Mouse (Mus musculus): ENCODE measurements at regions not wholly inside any gene's neighbourhood (a gene's known extent, or its start where the extent isn't known, plus 50 kb on each side); places are given as distances from the start of the nearest gene placed in this dataset.

DNA sequence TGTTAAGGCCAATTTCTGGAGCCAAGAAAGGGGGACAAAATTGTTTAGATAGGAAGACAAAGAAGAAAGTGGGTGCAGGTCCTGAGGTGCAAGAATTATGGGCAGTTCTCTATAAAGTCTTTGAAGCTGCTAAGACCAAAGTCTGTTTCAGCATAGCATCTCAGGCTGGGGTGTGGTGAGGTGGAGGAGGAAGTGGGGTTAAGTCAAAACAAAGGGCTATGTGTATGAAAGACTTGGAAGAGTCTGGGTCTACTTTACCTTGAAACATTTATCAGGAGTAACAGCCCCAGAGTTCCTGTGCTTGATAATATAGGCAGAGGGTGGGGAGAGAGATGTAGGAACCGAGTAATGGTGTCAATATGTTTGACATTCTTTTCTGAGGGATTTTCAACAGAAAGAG lies 125.4 kb upstream of the Tex13c2 start:
- 25% methylated on average over 1 of the region's 1 CpGs for WGBS (ENCODE audit: insufficient replicate concordance)

DNA sequence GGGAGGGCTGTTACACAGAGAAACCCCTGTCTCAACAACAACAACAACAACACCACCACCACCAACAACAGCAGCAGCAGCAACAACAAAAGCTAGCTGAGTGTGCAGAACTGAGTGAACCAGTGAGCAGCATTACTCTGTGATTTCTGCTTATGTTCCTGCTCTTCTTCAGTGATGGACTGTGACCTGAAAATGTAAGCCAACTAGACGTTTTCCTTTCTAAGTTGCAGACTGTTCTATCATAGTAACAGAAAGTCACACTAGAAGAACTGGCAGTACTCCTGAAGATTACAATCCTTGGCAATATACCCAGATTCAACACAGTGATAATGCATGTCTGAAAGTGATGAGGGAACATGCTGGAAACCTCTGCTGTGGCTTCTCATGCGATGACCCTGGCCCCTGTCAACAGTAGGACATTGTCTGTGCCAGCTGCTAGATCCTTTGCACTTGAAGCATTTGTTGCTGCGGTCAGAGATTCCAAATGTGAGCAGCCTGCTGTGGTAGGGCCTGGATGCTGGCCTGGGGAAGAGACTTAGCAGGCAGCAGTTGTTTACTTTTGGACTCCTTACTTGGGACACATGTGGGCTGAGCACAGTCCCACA lies 115.6 kb upstream of the Tex13c2 start:
- 53% methylated on average over 3 of the region's 3 CpGs for WGBS (ENCODE audit: insufficient replicate concordance)
- H3K9me3 ChIP-seq (replicated peaks), result no peaks in the 10 kb centered on the region
- ATAC-seq, result no peak

More for the DNA sequence above, 125.4 kb upstream of the Tex13c2 start:
- H3K9me3 ChIP-seq (replicated peaks), result no peaks in the 10 kb centered on the region
- no peaks in the 10 kb centered on the region for H3K36me3 ChIP-seq
- no peak for ATAC-seq
- peaks cover 10% of the 10 kb centered on the region for H3K27me3 ChIP-seq (replicated peaks)
- no peak overlapping the region for H3K9ac ChIP-seq
- no peak overlapping the region for H3K27ac ChIP-seq
- H3K4me1 ChIP-seq, result no peaks in the 10 kb centered on the region
- no peak overlapping the region for H3K4me3 ChIP-seq
- no peak overlapping the region for H3K4me2 ChIP-seq

DNA sequence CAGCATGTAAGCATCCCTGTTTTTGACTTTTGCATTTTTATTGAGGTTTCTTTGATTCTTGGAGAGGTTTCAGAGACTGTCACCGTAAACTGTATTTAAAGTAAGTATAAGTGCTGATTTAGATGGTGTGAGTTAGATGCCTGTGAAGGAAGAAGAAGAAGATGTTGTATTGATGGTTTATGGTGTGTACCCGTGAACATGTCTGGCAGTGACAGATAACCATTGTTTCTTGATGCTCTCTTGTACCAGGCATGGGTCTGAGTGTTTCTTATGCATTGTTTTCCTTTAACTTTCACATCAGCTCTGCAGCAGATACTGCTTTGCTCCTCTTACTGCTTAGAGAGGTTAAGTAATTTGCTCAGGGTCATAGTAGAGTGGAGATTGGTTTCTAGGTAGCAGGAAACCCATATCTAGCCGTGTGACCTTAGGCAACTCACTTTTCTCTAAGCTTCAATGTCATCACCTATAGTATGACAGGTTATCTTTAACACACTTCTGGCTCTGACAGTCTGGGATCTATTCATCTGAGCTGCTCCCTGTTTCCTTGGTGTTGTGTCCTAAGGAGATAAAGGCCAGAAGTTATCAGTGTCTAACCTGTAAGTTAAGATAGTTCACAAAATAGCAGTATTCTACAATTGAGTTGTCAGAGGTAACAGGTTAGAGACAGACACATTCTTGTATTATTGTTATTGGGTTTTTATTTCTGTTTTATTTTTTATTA lies 95.5 kb upstream of the Tex13c2 start:
- WGBS (ENCODE audit: insufficient replicate concordance), result 46% methylated on average over 3 of the region's 3 CpGs
- Histone ChIP-seq H3K9ac (no peak overlapping the region), H3K4me1 (peaks cover 12% of the 10 kb centered on the region; the same call in 1 of the 2 replicates), H3K4me2 (peak overlapping the region; percentile 20; the same call in 1 of the 2 replicates), H3K27ac (no peak overlapping the region), H3K36me3 (no peaks in the 10 kb centered on the region), H3K27me3 (replicated peaks) (no peaks in the 10 kb centered on the region), H3K9me3 (replicated peaks) (no peaks in the 10 kb centered on the region), H3K4me3 (no peak overlapping the region)
- peak; percentile 93 for ATAC-seq

More for the DNA sequence above, 115.6 kb upstream of the Tex13c2 start:
- Histone ChIP-seq H3K27ac (no peak overlapping the region), H3K4me2 (no peak overlapping the region), H3K27me3 (replicated peaks) (no peaks in the 10 kb centered on the region), H3K9ac (no peak overlapping the region), H3K4me1 (no peaks in the 10 kb centered on the region), H3K4me3 (no peak overlapping the region), H3K36me3 (no peaks in the 10 kb centered on the region)

DNA sequence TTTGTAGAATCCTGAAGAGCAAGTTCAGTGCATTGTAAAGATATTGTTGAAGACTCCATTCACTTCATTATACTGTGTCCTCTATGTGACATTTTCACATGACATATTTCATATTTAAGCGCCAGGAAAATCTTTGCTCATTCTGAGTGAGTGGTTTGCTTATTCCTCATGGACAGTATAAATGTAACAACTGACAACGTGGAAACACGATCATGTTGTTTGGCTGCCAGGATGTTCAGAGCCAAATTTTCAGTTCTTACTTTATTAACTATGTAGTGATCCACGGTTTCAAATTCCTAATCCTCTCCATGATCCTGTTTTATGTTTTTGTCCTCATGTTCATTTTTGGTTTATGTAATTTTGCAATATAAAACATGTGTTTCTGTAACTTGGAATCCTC lies 93.0 kb upstream of the Tex13c2 start:
- Histone ChIP-seq H3K9me3 (replicated peaks) (no peaks in the 10 kb centered on the region), H3K9ac (no peak overlapping the region), H3K27ac (no peak overlapping the region), H3K4me3 (no peak overlapping the region), H3K36me3 (no peaks in the 10 kb centered on the region), H3K4me1 (peaks cover 12% of the 10 kb centered on the region; the same call in 1 of the 2 replicates), H3K27me3 (replicated peaks) (no peaks in the 10 kb centered on the region), H3K4me2 (no peak overlapping the region)
- whole genome bisulfite sequencing (ENCODE audit: insufficient replicate concordance), result 70% methylated on average over 4 of the region's 4 CpGs
- no peak for ATAC-seq

DNA sequence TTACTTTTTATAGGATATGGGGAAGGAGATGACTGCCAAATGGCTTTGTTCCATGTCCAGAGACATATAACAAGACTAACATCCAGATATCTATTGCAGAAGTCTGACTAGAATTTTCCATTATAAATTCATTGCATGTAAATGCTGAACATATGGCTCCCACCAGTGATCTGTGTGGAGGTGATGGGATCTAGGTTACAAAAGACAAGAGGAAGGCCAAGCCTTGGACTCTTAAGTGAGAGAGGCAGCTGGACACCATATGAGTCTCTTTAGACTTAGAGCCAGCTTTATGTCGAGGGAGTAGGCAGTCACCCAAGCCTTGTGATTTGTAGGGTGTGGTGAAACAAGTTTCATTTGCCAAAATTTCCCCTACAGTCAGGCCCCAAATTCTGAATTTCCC lies 90.7 kb upstream of the Tex13c2 start:
- Histone ChIP-seq H3K9me3 (replicated peaks) (no peaks in the 10 kb centered on the region), H3K27me3 (replicated peaks) (no peaks in the 10 kb centered on the region), H3K4me3 (no peak overlapping the region), H3K9ac (no peak overlapping the region), H3K36me3 (no peaks in the 10 kb centered on the region), H3K27ac (no peak overlapping the region), H3K4me2 (no peak overlapping the region), H3K4me1 (peaks cover 4% of the 10 kb centered on the region; the same call in 1 of the 2 replicates)
- ATAC-seq, result no peak
- 55% methylated on average over 1 of the region's 1 CpGs for WGBS (ENCODE audit: insufficient replicate concordance)

DNA sequence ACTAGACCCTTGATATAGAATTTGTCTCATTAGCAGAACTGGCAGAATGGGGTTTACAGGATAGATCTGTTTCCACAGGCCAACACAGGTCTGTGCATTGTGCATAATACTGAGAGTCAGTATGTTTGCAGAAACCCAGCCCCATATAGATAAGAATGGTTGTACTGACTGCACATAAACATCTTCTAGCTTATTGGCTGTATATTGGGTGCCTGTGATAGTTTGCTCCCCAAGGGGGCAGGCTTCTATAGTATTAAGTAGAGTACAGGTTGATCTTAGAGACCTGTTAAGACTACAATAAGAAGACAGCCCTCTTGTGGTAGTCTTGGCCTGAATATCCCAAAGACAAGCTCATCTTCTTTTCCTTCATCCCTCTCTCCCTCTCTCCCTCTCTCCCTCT lies 90.1 kb upstream of the Tex13c2 start:
- no peaks in the 10 kb centered on the region for H3K9me3 ChIP-seq (replicated peaks)
- ATAC-seq, result no peak
- H3K27ac ChIP-seq, result no peak overlapping the region
- H3K27me3 ChIP-seq (replicated peaks), result no peaks in the 10 kb centered on the region
- no peaks in the 10 kb centered on the region for H3K4me1 ChIP-seq
- H3K36me3 ChIP-seq, result no peaks in the 10 kb centered on the region
- H3K9ac ChIP-seq, result no peak overlapping the region
- no peak overlapping the region for H3K4me2 ChIP-seq
- H3K4me3 ChIP-seq, result no peak overlapping the region

DNA sequence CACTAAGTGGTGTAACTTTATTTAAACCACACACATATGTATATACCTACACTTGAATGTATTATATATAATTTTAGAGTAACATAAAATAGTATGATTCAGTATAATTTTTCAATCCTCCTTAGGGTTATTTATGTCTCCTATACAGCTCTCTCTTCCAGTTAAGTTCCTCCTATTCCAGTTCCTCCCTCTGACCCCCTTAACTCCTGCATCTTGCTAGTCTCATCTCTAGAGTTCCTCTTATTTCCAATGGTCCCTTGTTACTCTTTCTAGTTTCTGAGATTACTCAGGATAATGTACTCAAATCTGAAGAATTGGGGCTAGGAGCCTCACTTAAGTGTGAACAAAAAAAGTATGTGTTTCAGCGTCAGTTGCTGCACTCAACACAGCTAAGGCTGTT lies 88.4 kb upstream of the Tex13c2 start:
- Histone ChIP-seq H3K27ac (no peak overlapping the region), H3K27me3 (replicated peaks) (no peaks in the 10 kb centered on the region), H3K4me2 (no peak overlapping the region), H3K9ac (no peak overlapping the region), H3K36me3 (no peaks in the 10 kb centered on the region), H3K9me3 (replicated peaks) (no peaks in the 10 kb centered on the region), H3K4me1 (no peaks in the 10 kb centered on the region), H3K4me3 (no peak overlapping the region)
- WGBS (ENCODE audit: insufficient replicate concordance), result 59% methylated on average over 1 of the region's 1 CpGs
- no peak for ATAC-seq

DNA sequence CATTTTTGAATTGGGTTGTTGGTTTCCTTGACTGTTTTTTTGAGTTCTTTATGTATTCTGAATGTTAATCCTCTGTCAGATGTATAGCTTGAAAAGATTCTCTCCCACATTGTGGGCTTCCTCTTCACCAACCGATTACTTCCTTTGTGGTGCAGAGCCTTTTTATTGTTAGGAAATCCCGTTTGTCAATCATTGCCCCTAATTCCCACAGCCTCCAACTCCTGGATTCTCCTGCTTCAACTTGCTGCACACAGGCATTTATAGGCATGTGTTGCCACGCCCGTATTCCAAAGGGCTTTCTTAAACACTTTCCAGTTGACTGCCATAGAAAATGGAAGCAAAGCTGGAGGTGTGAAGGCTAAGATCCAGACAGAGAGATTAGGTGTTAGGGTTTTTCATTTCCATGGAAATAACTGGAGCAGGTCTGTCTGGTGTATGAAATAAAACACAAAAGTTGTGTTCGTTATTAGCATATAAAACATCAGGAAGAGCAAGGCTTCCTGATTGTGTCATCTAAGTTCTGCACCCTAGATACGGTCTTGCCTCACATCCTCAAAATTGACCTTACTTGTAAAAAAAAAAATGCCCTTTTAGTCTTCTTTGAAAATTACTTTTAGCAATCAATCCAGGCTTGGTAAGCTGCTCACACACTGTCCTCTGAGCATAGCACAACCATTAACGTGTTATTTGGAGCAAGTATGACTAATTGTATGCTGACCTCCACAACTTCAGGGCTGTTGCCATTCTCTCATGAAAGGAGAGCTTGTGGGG lies 87.7 kb upstream of the Tex13c2 start:
- no peak overlapping the region for H3K27ac ChIP-seq
- no peaks in the 10 kb centered on the region for H3K4me1 ChIP-seq
- 38% methylated on average over 7 of the region's 7 CpGs for WGBS (ENCODE audit: insufficient replicate concordance)
- H3K36me3 ChIP-seq, result no peaks in the 10 kb centered on the region
- no peak for ATAC-seq
- H3K4me2 ChIP-seq, result no peak overlapping the region
- no peak overlapping the region for H3K9ac ChIP-seq
- no peak overlapping the region for H3K4me3 ChIP-seq
- no peaks in the 10 kb centered on the region for H3K27me3 ChIP-seq (replicated peaks)
- H3K9me3 ChIP-seq (replicated peaks), result no peaks in the 10 kb centered on the region

DNA sequence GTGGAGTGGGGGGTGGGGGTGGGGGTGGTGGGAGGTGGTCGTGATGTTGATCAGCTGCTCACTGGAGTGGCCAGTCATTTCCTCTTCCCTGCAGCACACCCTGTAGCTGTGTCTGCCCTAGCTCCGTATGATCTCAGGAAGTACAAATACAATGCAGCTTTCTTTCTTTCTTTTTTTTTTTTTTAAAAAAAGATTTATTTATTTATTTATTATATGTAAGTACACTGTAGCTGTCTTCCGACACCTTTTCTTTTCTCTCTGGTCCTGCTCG lies 87.2 kb upstream of the Tex13c2 start:
- Histone ChIP-seq H3K27ac (no peak overlapping the region), H3K4me3 (no peak overlapping the region), H3K27me3 (replicated peaks) (no peaks in the 10 kb centered on the region), H3K4me2 (no peak overlapping the region), H3K4me1 (no peaks in the 10 kb centered on the region), H3K9me3 (replicated peaks) (no peaks in the 10 kb centered on the region), H3K36me3 (no peaks in the 10 kb centered on the region), H3K9ac (no peak overlapping the region)
- WGBS (ENCODE audit: insufficient replicate concordance), result 31% methylated on average over 4 of the region's 4 CpGs
- ATAC-seq, result no peak

DNA sequence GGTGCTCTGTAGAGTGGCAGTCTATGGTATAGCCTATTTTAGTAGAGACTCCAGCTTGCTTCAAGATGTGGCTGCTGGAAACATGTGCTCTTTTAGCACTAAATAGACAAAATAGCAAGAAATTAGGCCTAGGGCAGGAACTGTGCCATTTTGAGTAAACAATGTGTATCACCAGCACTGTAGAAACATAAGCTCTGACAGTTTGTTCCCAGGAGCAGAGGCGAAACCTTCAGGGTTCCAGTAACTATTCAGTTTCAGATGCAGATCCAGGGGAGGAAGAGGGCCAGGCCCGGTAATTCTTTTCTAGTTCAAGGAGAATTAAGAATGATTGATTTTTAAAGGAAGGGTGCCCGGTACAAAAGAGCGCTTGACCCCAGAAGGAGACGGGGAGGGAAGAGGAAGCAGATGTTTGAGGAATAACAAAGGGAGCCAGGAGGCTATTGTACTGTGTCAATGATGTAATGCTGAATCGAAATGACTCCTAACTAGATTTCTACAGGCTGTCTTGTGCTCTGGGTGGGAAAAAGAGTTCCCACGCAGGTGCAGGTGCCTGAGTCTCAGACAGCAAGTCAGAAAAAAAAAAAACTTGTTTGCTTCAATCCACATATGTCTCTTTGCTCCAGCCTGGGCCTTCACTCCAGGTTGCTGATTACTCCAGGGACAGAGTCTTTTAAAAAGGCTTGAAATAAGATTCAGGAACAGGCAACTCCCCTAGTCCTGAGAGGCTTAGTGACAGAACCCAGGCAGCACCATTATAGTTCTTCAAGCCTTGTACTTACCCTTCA lies 57.4 kb upstream of the Tex13c2 start:
- 33% methylated on average over 7 of the region's 7 CpGs for WGBS (ENCODE audit: insufficient replicate concordance)

More for the DNA sequence above, 57.4 kb upstream of the Tex13c2 start:
- H3K4me3 ChIP-seq, result no peak overlapping the region
- no peak overlapping the region for H3K9ac ChIP-seq
- no peak overlapping the region for H3K27ac ChIP-seq
- no peaks in the 10 kb centered on the region for H3K36me3 ChIP-seq
- H3K9me3 ChIP-seq (replicated peaks), result no peaks in the 10 kb centered on the region
- H3K4me2 ChIP-seq, result no peak overlapping the region
- no peaks in the 10 kb centered on the region for H3K4me1 ChIP-seq
- H3K27me3 ChIP-seq (replicated peaks), result no peaks in the 10 kb centered on the region
- no peak for ATAC-seq
